Mouse (Mus musculus) limb, embryonic 11.5 days (tissue): Measurements from ENCODE around the gene Cdk6. TPM values are rescaled to one million over a fixed set of nuclear protein-coding genes. Genes with fewer than 3 reads are reported as not detected.

ENCODE experiments used
- ATAC-seq: fragments of 200-750 bp; cut with Nextera tagmentation; 2 replicates; pipeline ENCODE4 v1.8.0; 2017; ENCODE audit warnings: low read depth; ENCODE audit not compliant: insufficient number of reproducible peaks, low FRiP score, low TSS enrichment
- DNase-seq: peaks from one replicate; pipeline ENCODE4 v3.0.0-alpha.2; 2015; ENCODE audit warnings: low spot score
- H3K27ac ChIP-seq: fragments of 300-500 bp; sonication (generic); replicated peaks from 2 replicates; pipeline ENCODE4 v1.5.1; 2014; ENCODE audit warnings: low read depth, mild to moderate bottlenecking, low read length
- H3K27me3 ChIP-seq: fragments of 300-500 bp; sonication (generic); 2 replicates; pipeline ENCODE4 v1.6.1; 2014; ENCODE audit warnings: mild to moderate bottlenecking, low read length, mixed read lengths; ENCODE audit not compliant: control insufficient read depth, insufficient read depth
- H3K36me3 ChIP-seq: fragments of 300-500 bp; sonication (generic); 2 replicates; pipeline ENCODE4 v1.6.1; 2014; ENCODE audit warnings: mild to moderate bottlenecking, low read length, moderate library complexity, mixed read lengths; ENCODE audit not compliant: control insufficient read depth, insufficient read depth
- H3K4me1 ChIP-seq: fragments of 300-500 bp; sonication (generic); 2 replicates; pipeline ENCODE4 v1.6.1; 2014; ENCODE audit warnings: low read length, mixed read lengths; ENCODE audit not compliant: control insufficient read depth, insufficient read depth
- H3K4me2 ChIP-seq: fragments of 300-500 bp; sonication (generic); 2 replicates; pipeline ENCODE4 v1.6.1; 2014; ENCODE audit warnings: low read depth, mild to moderate bottlenecking, moderate library complexity; ENCODE audit not compliant: severe bottlenecking
- H3K4me3 ChIP-seq: fragments of 300-500 bp; sonication (generic); 2 replicates; pipeline ENCODE4 v1.5.1; 2014; ENCODE audit warnings: low read depth, low read length
- H3K9ac ChIP-seq: fragments of 300-500 bp; sonication (generic); 2 replicates; pipeline ENCODE4 v1.6.1; 2014; ENCODE audit warnings: mild to moderate bottlenecking, low read length
- H3K9me3 ChIP-seq: fragments of 300-500 bp; sonication (generic); 2 replicates; pipeline ENCODE4 v1.6.1; 2016; ENCODE audit warnings: low read length; ENCODE audit not compliant: control insufficient read depth
- WGBS: fragments of 180-500 bp; shearing (Covaris S2); extraction: QIAGEN DNeasy Blood & Tissue Kit; methylation state at CpG from one replicate; pipeline ENCODE4 v1.1.7; 2014; 5-methylcytosine and 5-hydroxymethylcytosine counted together
- polyA plus RNA-seq: library from polyadenylated mRNA; unstranded; fragments of >200 nt; fragmentation: Nextera tagmentation; extraction: Ambion mirVana; gene quantifications from 2 replicates; pipeline ENCODE4 v1.2.1, GENCODE M21; 2014

The Cdk6 gene
- polyA plus RNA-seq, 1 experiment from 2014 or later = 31.3 TPM

DNA sequence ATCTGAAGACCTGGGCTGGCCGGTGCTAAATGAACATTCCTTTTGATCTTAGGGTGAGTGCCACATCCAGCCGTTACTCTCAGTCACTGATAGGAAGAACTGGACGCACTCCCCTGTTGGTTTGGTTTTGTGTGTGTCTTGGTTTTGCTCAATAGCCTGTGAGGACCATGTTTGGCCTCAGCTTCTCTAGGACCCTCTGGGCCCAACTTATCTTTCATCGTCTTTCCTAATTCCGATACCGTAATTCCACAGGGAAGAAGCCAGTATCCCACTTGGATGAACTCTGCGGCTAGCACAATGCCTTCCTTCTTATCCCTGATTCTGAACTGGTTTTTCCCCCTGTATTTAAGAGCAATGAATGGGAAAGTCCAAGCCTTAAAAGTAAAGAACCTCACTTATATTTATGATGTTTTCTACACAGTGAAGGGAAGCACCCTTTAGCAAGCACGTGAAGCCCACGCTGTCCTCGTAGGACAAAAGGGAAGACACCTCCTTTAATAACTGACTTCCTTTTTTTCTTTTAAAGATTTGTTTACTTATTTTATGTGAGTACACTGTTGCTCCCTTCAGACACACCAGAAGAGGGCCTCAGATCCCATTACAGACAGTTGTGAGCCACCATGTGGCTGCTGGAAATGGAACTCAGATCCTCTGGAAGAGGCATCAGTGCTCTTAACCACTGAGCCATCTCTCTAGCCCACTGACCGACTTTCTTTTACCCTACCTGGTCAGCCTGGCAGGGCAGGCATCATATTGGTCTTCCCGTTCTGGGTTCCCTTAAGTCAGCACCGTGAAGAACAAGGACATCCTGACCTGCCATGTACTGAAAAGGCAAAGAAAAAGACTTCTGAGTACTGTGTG lies 151.7 kb downstream of the Cdk6 start:
- no peaks in the 10 kb centered on the region for H3K27me3 ChIP-seq
- no peaks in the 10 kb centered on the region for H3K4me1 ChIP-seq
- no peak overlapping the region for H3K27ac ChIP-seq
- no peaks in the 10 kb centered on the region for H3K36me3 ChIP-seq
- no peak for DNase-seq
- no peak overlapping the region for H3K4me3 ChIP-seq
- no peak for ATAC-seq
- H3K9ac ChIP-seq = no peak overlapping the region
- no peak overlapping the region for H3K4me2 ChIP-seq
- 78% methylated on average over 13 of the region's 13 CpGs for WGBS
- H3K9me3 ChIP-seq = no peaks in the 10 kb centered on the region

DNA sequence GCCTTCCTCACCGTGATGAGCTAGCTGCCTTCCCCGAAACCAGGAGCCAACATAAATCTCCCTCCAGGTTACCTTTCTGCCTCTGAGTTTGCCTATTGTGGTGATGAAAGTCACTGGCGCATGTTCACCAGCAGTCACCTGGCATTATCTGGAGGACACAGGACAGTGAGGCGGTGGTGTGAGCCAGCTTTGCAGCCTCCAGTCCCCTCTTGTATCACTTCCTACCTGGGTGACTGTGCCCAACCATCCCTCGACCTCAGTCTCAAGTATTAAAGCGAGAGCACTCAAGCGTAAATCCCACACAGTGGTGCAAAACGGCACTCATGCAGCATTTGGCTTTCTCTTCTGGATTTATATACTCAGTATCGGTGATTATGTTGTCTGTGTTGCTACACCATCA lies 152.7 kb downstream of the Cdk6 start:
- H3K9me3 ChIP-seq = no peaks in the 10 kb centered on the region
- H3K4me1 ChIP-seq = no peaks in the 10 kb centered on the region
- H3K27me3 ChIP-seq = no peaks in the 10 kb centered on the region
- H3K4me3 ChIP-seq = no peak overlapping the region
- H3K36me3 ChIP-seq = no peaks in the 10 kb centered on the region
- no peak overlapping the region for H3K9ac ChIP-seq
- H3K4me2 ChIP-seq = no peak overlapping the region
- no peak overlapping the region for H3K27ac ChIP-seq
- no peak for ATAC-seq
- no peak for DNase-seq
- 94% methylated on average over 9 of the region's 9 CpGs for WGBS

- Histone ChIP-seq H3K36me3 (no peaks in the 10 kb centered on the region), H3K4me3 (no peak overlapping the region), H3K27ac (no peak overlapping the region), H3K4me2 (no peak overlapping the region), H3K4me1 (no peaks in the 10 kb centered on the region), H3K27me3 (no peaks in the 10 kb centered on the region), H3K9ac (no peak overlapping the region), H3K9me3 (no peaks in the 10 kb centered on the region)
- no peak for ATAC-seq
- 78% methylated on average over 8 of the region's 8 CpGs for WGBS
- DNase-seq = no peak
These were observed 153.3 kb downstream of the Cdk6 start for GRCm38 (mm10) chr5:3494452-3495187.

DNA sequence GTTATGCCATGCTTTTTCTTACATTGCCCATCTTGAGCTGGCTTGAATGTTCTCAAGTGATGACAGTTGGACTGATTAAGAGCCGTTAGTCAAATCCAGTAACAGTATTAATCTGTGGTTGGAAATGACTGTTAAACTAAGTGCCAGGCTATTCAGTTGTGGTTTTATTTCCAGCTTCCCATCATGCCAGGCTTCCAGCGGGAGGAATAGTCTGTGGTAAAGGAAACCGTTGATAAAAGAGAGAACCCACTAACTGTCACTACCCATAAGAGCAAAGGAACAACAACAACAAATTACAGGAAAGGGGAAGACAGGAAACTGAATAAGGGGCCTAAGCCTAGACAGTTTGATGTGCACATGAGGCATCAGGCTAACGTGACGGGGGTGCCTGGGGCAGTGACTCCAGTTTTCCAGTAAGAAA lies 156.2 kb downstream of the Cdk6 start:
- no peak for ATAC-seq

GRCm38 (mm10) chr5:3500298-3500697 lies 159.0 kb downstream of the Cdk6 start:
- H3K4me1 ChIP-seq = peaks cover 8% of the 10 kb centered on the region
- H3K4me2 ChIP-seq = no peak overlapping the region
- DNase-seq (no peak), ATAC-seq (no peak)
- no peak overlapping the region for H3K4me3 ChIP-seq
- H3K9ac ChIP-seq = no peak overlapping the region
- 90% methylated on average over 5 of the region's 5 CpGs for WGBS
- no peaks in the 10 kb centered on the region for H3K27me3 ChIP-seq
- H3K9me3 ChIP-seq = no peaks in the 10 kb centered on the region
- H3K36me3 ChIP-seq = no peaks in the 10 kb centered on the region
- no peak overlapping the region for H3K27ac ChIP-seq

More for the DNA sequence above, 156.2 kb downstream of the Cdk6 start:
- Histone ChIP-seq H3K9me3 (no peaks in the 10 kb centered on the region), H3K36me3 (no peaks in the 10 kb centered on the region), H3K27me3 (no peaks in the 10 kb centered on the region), H3K27ac (no peak overlapping the region), H3K4me2 (no peak overlapping the region), H3K4me1 (peaks cover 8% of the 10 kb centered on the region), H3K4me3 (no peak overlapping the region), H3K9ac (no peak overlapping the region)
- WGBS = 86% methylated on average over 5 of the region's 5 CpGs
- no peak for DNase-seq

DNA sequence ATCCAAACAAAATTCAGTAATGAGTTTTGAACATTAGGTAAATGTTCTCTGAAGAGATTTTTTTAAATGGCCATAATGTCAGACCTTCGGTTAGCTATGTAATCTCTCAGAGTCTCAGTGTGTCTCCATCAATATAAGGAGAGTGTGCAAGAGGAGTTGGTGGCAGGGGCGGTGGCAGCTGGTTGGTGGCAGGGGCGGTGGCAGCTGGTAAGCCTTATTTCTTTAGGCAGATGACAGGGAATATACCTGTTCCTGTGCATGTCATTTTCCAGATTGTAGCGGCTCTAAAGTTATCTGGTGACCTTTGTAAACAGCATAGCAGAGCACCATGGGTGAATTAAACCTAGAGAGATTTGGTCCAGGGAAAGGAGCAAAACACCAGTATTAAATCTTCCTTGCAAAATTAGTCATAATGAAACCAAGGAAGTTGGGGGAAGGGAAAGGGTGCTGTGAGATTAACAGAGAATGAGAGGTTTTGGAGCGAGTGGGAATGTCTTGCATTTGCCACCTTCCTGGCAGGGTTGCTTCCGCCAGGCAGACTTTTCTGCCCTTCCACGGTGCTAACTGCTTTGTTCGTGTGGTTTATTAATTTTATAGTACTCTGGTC lies 159.8 kb downstream of the Cdk6 start:
- Histone ChIP-seq H3K27me3 (no peaks in the 10 kb centered on the region), H3K4me2 (no peak overlapping the region), H3K36me3 (no peaks in the 10 kb centered on the region), H3K9ac (no peak overlapping the region), H3K4me1 (peaks cover 8% of the 10 kb centered on the region), H3K27ac (no peak overlapping the region), H3K4me3 (no peak overlapping the region), H3K9me3 (no peaks in the 10 kb centered on the region)
- ATAC-seq (no peak), DNase-seq (no peak)
- WGBS = 44% methylated on average over 8 of the region's 8 CpGs

GRCm38 (mm10) chr5:3501564-3502001 lies 160.3 kb downstream of the Cdk6 start:
- H3K9me3 ChIP-seq = no peaks in the 10 kb centered on the region
- DNase-seq = no peak
- H3K27ac ChIP-seq = no peak overlapping the region
- no peak for ATAC-seq
- WGBS = 16% methylated on average over 8 of the region's 8 CpGs
- H3K4me2 ChIP-seq = no peak overlapping the region
- no peaks in the 10 kb centered on the region for H3K36me3 ChIP-seq
- H3K4me3 ChIP-seq = no peak overlapping the region
- no peaks in the 10 kb centered on the region for H3K27me3 ChIP-seq
- H3K4me1 ChIP-seq = peaks cover 8% of the 10 kb centered on the region
- no peak overlapping the region for H3K9ac ChIP-seq

DNA sequence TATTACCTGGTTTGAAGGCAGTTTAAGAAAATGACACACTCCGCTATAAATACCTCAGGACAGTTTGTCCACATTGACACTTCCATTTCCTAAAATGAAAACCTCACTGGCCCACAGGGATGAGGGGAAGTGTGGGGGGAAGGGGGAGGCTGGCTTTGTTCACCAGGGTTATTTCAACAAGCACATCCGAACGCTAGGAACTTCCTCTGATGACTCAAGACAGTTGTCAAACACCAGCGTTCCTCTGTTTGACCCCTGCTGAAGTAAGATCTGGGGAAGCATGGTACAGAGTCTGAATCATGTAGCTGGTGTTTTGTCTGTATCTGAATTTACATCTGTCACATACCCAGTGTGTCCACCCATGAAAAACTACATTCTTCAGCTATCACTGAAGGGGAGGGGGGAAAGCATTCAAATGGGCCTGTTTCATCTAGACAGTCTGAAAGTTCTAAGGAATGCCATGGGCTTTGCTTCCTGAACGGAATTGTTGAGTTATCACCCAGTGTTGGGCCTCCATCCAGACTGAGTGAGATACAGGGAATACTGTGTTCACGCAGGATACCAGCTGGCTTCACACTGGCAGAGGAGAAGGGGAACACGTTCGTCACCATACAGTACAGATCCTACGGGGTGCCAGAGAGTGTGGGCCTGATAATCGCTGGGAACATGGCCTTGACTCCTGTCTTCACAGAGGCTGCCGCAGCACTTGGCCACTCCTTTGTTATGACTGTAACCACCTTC lies 161.5 kb downstream of the Cdk6 start:
- H3K4me1 ChIP-seq = peaks cover 8% of the 10 kb centered on the region
- no peak overlapping the region for H3K9ac ChIP-seq
- H3K4me3 ChIP-seq = no peak overlapping the region
- ATAC-seq (no peak), DNase-seq (no peak)
- H3K36me3 ChIP-seq = no peaks in the 10 kb centered on the region
- H3K27ac ChIP-seq = no peak overlapping the region
- WGBS = 75% methylated on average over 11 of the region's 11 CpGs
- no peak overlapping the region for H3K4me2 ChIP-seq
- no peaks in the 10 kb centered on the region for H3K27me3 ChIP-seq
- no peaks in the 10 kb centered on the region for H3K9me3 ChIP-seq
